Mouse (Mus musculus) left cerebral cortex, adult 18-20 months (tissue): ENCODE data around the gene Plcb4. TPM values are rescaled to one million over a fixed set of nuclear protein-coding genes. Genes with fewer than 3 reads are reported as not detected.

Source experiments
- DNase-seq, 2 experiments: peaks; one replicate each; pipeline ENCODE4 v3.0.0; 2021 to 2022; ENCODE audit warnings: low spot score in 2 of 2, mixed read lengths in 1 of 2
- long read RNA-seq, 2 experiments: library from polyadenylated mRNA; stranded (forward); transcript quantifications; one replicate each; pipeline ENCODE4 v2.0.0; 2021
- total RNA-seq, 2 experiments: library from RNA; stranded (reverse); gene quantifications; 2 replicates each; pipeline ENCODE4 v1.2.3; 2021

Gene Plcb4
- total RNA-seq = 10 to 100 TPM; 64.6 to 77.5 TPM
- long read RNA-seq, experiment 1, partial matches to known transcripts = 2 of 17 reads
- long read RNA-seq, experiment 1, other reads (novel, unspliced or antisense) = 15 of 17 reads
- long read RNA-seq, experiment 2, partial matches to known transcripts = 7 of 18 reads
- long read RNA-seq, experiment 2, other reads (novel, unspliced or antisense) = 11 of 18 reads

- DNase-seq = peak; percentile 82 to 84
These were observed at the start of gene Plcb4 for GRCm38 (mm10) chr2:135658486-135659390. Gene Plcb4 (plus strand): TSS chr2:135659011.

GRCm38 (mm10) chr2:135614651-135615261, 44.1 kb upstream of the Plcb4 start:
- DNase-seq = no peak

GRCm38 (mm10) chr2:135616090-135616489, 42.7 kb upstream of the Plcb4 start:
- no peak for DNase-seq

GRCm38 (mm10) chr2:135618551-135618950, 40.3 kb upstream of the Plcb4 start:
- no peak for DNase-seq

- no peak for DNase-seq
These were observed 38.9 kb upstream of the Plcb4 start for GRCm38 (mm10) chr2:135619956-135620355.

- DNase-seq = no peak
These were observed 31.0 kb upstream of the Plcb4 start for GRCm38 (mm10) chr2:135627821-135628220.

DNA sequence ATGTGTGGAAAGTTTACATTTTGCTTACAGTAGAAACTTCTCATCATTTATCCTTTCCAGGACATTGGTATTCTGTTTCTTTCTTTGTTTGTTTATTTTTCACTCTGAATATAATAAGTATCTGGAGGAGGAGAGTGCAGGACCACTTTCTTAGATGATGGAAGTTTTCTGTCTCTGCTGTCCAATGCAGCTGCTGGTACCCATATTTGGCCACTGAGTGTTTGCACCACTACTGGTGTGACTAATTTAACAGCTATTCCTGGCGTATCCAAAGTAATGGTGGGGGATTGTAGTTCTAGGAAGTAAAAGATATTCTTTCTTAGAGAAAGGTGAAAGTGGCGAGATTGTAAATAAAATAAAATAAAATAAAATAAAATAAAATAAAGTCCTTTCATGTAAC, 21.6 kb upstream of the Plcb4 start:
- no peak for DNase-seq

DNA sequence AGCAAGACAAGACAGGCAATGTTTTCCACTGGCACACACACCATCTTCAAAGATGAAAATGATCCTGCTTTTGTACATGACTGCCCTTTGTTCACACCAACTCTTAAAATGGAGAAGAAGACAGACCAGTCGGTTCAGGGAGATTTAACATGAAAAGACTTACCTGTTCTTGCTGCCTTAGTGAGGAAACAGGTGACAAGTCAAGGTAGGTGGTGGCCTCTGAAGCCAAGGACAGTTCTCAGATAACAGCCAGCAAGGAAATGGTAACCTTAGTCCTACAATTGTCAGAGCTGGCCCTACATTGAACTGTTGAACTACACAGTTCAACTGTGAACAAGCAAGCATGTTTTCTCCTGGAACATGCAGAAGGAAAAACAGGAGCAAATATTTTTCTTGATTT, 17.8 kb upstream of the Plcb4 start:
- DNase-seq = no peak

- DNase-seq = no peak
These were observed 17.2 kb upstream of the Plcb4 start for GRCm38 (mm10) chr2:135641636-135642035.

DNA sequence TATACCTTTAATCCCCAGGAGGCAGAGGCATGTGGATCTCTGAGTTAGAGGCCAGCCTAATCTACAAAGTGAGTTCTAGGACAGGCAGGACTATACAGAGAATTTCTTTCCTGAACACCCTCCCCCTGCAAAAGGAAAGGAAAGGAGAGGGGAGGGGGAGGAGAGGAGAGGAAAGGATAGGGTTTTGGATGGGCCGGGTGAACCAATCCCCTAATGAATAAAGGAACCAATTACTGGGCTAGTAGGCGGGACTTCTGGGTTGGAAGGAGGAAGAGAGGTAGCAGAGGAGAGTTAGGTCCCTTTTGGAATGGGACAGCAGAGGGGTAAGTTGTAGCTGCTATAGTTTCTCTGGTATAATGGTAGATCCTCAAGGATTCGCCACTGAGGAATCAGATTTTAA, 12.6 kb upstream of the Plcb4 start:
- no peak for DNase-seq

DNA sequence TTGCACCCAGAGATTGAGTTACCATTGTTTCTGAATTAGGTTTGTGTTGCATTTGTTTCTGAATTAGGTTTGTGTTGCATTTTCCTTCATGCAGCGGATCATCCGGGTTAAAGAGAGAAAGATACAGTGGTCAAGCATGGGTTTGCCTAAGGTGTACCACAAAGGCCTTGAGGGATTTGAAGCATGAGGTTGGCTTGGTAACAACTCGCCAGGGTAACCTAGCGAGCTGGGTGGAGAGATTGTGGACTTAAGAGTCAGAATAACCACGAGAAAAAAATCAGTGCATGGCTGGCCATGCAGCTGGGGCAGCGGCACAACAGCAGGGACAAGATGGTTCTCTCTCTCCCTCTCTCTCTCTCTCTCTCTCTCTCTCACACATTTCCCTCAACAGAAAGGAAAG, 12.2 kb upstream of the Plcb4 start:
- DNase-seq = no peak

DNA sequence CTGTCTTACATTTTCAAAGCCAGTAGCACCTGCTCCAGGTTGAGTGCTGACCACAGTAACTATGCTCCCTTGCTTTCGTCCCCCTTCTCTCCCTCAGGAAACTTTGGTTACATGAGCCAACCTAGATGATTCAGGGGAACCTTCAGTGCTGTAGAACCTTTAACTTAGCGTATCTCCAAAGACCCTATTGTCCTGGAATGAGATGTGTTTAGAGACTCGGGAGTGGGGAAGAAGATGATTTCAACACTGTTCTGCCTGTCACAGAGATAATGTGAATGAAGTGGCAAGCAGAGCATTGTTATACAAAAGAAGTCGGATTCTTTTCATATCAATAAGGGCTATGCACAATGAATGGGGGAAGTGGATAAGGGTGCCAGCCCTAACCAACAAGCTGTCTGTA, 10.8 kb upstream of the Plcb4 start:
- no peak for DNase-seq

DNA sequence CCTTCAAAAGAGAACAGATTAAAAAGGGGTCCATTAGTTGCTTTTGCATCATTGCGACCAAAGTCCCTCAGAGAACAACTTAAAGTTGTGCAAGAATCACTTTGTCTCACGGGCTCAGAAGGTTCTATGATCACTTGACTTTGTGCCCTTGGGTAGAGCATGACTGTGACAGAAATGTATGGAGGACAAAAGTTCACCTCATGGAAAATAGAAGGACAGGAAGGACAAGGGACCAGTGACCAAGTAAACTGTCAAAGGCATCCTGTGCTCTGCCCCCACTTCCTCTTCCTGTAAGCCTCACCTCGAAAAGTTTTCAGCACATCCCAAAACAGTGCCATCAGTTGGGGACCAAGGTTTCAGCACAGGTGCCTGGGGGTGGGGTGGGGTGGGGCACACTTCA, 7.9 kb upstream of the Plcb4 start:
- DNase-seq = no peak

DNA sequence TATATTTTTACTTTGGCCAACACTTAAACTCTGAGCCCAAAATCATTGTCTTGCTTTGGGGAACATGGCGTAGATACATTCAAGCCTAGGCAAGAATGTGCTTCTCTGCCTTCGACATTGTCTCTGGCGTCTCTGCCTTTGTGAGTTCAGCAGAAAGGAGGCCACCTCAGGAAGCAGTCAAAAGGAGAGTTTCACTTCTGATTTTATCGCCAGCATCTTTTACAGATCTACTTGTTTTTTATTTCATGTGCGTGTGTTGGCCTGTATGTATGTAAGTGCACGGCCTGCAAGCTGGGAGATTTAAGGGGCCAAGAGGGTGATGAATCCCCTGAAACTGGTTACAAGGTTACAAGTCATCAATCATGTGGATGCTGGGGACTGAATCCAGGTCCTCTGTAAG, 6.8 kb upstream of the Plcb4 start:
- DNase-seq = no peak

DNA sequence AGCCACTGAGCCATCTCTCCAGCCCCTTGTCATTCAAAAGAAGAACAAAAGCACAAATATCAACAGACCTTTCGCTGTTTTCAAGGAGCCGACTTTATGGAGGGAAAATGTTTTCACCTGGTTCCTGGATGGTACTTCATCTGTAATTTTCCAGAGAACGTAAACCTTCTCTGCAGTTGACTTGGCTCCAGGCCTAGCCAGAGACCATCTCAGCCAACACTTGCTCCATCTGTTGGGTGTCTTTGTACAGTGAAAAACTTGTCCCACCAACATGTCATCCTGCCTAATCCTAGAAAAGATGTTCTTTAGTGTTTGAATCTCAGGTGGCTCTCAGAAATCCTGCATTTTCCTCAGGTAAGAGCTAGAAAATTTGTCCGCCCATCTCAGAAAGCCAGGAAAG, 6.4 kb upstream of the Plcb4 start:
- no peak for DNase-seq

- DNase-seq = no peak
These were observed 2.9 kb upstream of the Plcb4 start for GRCm38 (mm10) chr2:135655948-135656347.

DNA sequence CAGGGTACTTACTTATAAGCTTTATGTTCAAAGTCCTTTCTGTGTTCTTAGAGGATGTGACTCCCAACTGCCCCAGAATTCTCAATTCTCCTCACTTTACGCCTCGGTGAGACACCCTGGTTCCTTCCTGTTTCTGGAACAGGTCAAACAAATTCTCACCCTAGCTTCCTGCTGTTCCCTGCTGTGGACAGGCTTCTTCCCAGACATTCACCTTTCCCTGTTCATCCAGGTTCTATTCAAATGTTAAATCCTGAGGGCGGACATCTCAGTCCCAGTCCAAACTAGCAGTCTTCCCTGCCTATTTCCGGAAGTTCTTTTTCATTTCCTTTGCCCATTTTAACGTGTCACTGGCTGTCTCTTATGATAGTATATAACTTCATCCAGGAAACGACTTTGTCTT, 2.2 kb upstream of the Plcb4 start:
- DNase-seq = no peak

- DNase-seq = peak; percentile 51 to 54
These were observed 775 bp downstream of the Plcb4 start for GRCm38 (mm10) chr2:135659391-135660180.

- DNase-seq = no peak
These were observed 2.0 kb downstream of the Plcb4 start for GRCm38 (mm10) chr2:135660816-135661215.

DNA sequence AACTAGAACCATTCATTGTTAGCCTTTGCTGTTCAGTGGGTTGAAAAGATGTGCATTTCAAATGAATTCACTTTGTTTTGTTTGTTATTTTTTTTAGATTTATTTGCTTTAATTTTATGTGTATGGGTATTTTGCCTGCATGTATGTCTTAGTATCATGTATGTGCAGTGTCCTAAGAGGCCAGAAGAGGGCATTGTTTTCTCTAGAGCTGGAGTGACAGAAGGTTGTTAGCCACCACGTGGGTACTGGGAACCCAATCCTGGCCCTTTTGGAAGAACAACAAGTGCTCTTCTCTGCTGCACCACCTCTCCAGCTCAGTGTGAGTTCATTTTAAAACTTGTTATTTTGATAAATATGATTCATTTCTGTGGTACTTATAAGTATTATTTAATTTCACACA, 5.0 kb downstream of the Plcb4 start:
- no peak for DNase-seq

- no peak for DNase-seq
These were observed 8.7 kb downstream of the Plcb4 start for GRCm38 (mm10) chr2:135667496-135667895.
